Mouse (Mus musculus): ENCODE data around the gene Adgrf4.

The Adgrf4 gene

DNA sequence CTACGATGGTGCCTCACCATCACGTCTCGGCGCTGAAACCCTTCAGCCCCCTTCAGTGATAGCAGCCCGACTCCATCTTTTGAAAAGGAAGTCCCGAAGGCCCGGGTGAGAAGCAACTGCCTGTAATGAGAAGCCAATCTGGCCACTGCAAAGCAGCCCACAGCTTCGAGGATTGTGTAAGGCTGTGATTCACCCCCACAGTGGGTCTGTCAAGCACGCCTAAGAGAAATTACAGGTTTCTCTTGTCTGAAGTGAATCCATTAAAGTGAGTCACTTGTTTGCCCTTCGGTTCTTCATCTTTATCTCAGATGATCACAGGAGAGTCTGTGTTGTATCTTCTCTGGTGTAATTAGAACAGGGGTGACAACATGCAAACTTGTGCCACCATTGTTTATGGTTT, at the start of gene Adgrf4:
Adgrf4 (minus strand) TSS at position 149 of the 400 bp plus-strand sequence.
- in situ Hi-C loops (cut with MseI, MboI): no loop called here

GRCm38 (mm10) chr17:42741801-42742217, 49.7 kb upstream of the Adgrf4 start, which contains the start of gene Adgrf2:
Gene Adgrf2, minus strand, starts transcription at chr17:42742179.
- in situ Hi-C loops (cut with MseI, MboI): no loop called here

DNA sequence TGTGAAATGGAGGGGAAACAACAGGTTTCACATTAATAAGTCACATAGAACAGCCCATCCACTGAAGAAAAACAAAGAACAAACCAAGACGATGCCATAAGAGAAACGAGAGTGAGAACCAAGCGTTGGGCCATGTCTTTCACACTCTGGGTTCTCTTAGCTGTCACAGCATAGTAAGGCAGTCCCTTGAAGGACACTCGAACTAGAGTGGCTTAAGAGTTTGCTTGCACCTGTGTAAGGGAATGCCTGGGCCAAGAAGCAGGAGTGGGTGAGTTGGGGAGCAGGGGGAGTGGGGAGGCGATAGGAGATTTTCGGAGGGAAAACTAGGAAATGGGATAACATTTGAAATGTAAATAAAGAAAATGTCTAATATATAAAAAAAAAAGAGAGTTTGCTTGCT, 46.7 kb upstream of the Adgrf4 start:
- in situ Hi-C loops (cut with MseI, MboI): no loop called here

DNA sequence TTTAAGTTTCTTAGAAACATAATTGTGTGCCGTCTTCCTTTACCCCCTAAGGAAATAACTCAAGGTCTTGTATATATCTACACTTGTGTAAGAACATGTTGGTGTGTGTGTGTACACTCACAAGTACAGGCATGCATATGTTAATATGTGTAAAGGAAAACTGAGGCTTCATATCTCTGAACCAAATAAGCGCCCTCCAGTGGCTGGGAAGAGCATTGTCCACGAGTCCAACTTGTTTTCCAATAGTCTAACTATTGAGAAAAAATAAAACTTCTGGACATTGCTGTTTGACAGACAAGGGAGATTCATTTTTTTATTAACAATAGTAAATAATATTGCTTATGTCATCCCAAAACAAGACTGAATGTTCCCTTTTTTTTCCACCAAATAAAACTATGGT, 25.1 kb upstream of the Adgrf4 start:
- in situ Hi-C loops (cut with MseI, MboI): no loop called here

GRCm38 (mm10) chr17:42714991-42715390, 22.9 kb upstream of the Adgrf4 start:
- in situ Hi-C loops (cut with MseI, MboI): no loop called here

DNA sequence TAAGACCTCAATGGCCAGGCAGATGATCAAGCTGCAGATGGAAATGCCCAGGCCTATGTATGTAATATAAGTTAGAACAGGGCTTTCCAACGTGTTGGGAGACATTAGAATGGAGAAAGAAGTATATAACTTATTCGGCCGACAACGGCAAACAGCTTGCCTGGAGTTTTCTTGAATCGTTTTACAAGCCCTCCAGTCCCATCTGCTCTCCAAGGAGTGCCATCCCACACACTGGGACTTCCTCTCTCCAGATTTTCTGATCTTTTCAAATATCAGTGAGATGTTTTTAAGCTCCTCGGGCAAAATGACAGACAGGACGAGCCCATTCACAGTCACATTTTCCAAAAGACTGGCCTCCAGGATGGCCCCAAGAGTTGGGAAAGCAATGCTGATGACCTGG, 18.6 kb upstream of the Adgrf4 start:
- in situ Hi-C loops (cut with MseI, MboI): no loop called here

- in situ Hi-C loops (cut with MseI, MboI): no loop called here
Observed at GRCm38 (mm10) chr17:42705611-42706010, 13.5 kb upstream of the Adgrf4 start.

- in situ Hi-C loops (cut with MseI, MboI): no loop called here
Observed at GRCm38 (mm10) chr17:42702198-42702597, 10.1 kb upstream of the Adgrf4 start.

- in situ Hi-C loops (cut with MseI, MboI): no loop called here
Observed at GRCm38 (mm10) chr17:42694730-42695129, 2.6 kb upstream of the Adgrf4 start.

DNA sequence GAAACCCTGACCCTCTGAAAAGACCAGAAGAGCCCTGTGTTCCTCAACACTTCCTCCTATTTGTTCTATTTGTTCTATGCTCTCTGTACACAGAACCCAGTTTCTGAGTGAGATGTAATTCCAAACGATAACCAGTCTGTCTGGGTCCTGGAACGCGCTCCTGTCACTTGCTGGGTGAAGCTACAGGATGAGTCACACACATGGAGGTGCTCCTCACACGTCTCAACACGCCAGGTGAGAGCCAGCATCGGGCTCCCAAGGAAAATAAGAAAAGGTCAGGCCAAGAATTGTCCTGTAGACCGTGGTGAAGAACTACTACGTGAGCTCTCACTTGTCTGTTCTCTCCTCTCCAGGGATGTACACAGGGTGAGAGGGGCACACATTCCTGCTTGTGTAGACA, 1.6 kb downstream of the Adgrf4 start:
- in situ Hi-C loops (cut with MseI, MboI): no loop called here

GRCm38 (mm10) chr17:42658634-42659422, 33.3 kb downstream of the Adgrf4 start:
- in situ Hi-C loops (cut with MseI, MboI): loop anchor here in 1 of 2 experiments (25.0 kb wide), 1 partner anchor 128 kb away; no protein-coding TSS in a partner anchor

GRCm38 (mm10) chr17:42643416-42643815, 48.7 kb downstream of the Adgrf4 start:
- in situ Hi-C loops (cut with MseI, MboI): no loop called here

GRCm38 (mm10) chr17:42630206-42630605, 61.9 kb downstream of the Adgrf4 start:
- in situ Hi-C loops (cut with MseI, MboI): no loop called here

DNA sequence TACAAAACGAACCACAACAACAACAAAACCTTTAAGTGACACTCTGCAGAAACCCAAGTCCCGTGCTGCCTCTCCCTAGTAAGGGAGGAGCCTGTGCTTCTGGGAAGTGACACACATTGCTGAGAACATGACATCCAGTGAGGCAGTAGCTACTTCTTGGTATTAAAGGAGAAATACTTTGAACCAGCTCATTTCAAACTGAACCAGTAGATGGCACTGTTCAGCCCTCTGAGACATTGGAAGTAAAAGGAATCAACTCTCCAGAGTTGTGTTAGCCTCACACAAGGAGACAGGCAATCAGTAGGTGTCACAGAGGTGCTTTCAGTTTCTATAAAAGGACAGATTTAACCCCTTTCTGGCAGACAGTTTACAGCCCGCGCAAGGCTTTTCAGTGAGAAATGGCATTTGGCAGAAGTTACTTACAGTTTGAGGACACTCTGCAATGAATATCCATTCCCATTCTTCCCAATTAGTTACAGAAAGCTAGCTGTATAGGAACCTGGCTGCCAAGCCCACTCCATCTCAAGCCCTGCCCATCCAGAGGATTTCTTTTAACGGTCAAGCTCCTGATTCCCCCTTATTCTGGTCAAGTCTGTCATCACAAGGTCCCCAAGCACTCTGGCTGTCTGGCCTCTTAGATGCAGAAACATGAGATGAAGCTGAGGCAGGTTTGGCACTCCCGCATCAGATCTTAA, 78.9 kb downstream of the Adgrf4 start:
- in situ Hi-C loops (cut with MseI, MboI): no loop called here

- in situ Hi-C loops (cut with MseI, MboI): no loop called here
Observed at GRCm38 (mm10) chr17:42611295-42611694, 80.8 kb downstream of the Adgrf4 start, which contains the start of gene Opn5. Gene Opn5, minus strand, starts transcription at chr17:42611395.

GRCm38 (mm10) chr17:42608270-42608669, 83.8 kb downstream of the Adgrf4 start:
- in situ Hi-C loops (cut with MseI, MboI): no loop called here
